Mouse (Mus musculus) layer of hippocampus, postnatal 36 days (tissue): ENCODE results near the gene Tpr. TPM values are rescaled to one million over a fixed set of nuclear protein-coding genes. Genes with fewer than 3 reads are reported as not detected.

Experiments used
- DNase-seq, 2 experiments: peaks; one replicate each; pipeline ENCODE4 v3.0.0; 2022
- total RNA-seq, 2 experiments: library from RNA; stranded (reverse); gene quantifications; 2 replicates each; pipeline ENCODE4 v1.2.3; 2021

Tpr gene
- total RNA-seq, 2 experiments from 2014 or later: 104 to 106 TPM

DNA sequence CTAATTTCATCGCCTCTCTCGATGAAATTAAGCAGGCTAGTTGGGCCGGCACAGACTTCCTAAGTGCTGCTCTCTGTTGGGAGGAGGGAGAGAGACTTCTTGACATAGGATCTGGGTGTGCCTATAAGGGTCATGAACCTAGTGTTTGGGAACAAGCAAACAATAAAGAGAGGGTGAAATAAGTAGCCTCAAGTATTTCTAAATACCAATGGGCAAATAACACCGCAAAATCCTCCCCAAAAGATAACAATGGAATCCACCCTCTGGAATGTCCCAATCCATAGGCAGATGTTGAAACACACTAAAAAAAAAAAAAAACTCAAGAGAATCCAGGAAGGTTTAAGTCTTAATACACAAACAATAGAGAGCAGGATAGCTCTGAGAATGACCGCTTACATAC is 70.4 kb downstream of the Tpr start:
- no peak for DNase-seq

DNA sequence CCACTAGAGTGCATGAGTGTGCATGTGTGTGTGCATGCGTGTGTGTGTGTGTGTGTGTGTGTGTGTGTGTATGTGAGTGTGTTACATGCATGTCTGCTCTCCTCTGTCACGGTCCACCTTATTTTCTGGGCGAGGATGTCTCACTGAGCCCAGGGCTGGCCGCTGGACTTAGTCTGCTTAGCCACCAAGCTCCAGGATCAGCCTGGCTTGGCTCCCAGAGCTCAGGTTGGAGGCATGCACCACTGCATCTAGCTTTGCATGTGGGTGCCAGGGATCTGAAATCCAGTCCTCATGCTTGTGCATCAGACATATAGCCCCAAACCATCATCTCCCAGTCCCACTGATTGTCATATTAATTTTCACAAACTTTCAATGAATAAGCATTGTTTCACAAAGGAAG is 71.1 kb downstream of the Tpr start:
- no peak for DNase-seq

DNA sequence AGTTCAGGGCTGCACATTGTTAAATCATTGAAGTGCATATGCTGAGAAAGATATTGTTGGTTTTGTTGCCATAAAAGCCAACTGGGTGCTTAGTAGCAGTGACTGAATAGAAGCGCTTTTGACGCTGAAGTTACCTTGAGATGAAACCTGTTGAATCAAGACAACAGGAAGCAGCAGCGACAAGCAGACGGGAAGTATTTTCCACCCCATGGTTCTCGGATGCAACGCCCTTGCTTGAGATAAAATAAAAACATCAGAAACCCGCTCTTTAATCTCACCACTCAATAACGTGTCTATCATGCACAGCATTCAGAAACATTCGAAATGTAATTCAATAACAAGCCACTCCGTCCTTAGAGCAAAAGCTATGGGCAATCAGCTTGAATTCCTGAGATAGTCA is 72.7 kb downstream of the Tpr start:
- DNase-seq: no peak

DNA sequence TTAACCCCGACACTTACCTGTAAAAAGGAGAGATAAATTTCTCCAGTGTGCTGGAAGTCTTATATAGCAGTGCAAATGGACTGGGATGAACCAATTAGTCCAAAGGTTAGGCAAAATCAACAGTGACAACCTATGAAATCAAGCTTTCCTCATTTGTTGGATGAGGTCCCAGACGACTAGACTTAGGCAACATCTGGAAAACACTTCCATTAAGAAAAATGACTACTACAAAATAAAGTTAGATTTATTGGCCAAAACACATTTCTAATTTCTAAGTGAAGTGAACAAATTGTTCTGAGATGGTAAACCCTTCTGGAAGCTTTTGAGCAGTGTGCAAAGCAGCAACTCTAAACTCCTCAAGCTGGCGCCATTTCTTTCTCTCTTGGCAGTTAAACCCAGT is 73.5 kb downstream of the Tpr start, which contains the start of gene Prg4:
TSS of gene Prg4 (minus strand) at position 34 of the 400 bp plus-strand sequence.
- no peak for DNase-seq

DNA sequence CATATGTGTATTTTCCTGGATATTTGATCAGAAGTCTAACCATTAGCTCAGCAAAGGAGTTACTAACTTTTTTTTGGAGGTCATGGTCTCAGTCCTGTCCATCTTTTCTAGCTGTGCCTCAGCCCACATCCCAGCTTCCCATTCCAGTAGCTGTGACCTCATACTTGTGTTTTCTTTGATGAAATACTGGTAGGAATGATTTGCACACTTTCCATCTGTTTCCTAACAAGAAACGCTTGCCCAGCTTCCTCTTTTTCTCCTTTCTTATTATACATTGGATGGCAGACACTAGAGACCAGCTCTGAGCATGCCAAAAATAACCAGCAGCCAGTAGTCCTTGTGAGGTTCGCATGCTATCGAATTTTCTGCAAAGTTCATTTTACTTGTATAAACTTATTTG is 77.4 kb downstream of the Tpr start:
- DNase-seq: no peak

DNA sequence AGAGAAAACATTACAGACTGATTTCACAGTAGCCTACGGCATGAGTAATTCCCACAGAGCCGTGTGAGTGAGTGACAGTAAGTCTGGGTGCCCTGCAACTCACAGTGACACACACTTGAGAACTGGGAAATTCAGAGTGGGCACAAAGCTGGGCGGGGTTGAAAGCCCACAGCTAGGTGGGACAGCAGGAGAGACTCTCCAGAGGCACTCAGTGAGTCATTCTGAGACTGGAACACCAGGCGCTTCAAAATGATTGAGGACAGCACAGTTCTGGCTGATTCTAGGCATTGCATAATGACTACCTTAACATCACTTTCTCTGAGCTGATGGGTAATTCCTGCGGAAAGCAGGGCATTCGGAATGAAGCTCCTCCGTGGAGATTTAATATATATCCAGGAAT is 79.9 kb downstream of the Tpr start:
- no peak for DNase-seq

DNA sequence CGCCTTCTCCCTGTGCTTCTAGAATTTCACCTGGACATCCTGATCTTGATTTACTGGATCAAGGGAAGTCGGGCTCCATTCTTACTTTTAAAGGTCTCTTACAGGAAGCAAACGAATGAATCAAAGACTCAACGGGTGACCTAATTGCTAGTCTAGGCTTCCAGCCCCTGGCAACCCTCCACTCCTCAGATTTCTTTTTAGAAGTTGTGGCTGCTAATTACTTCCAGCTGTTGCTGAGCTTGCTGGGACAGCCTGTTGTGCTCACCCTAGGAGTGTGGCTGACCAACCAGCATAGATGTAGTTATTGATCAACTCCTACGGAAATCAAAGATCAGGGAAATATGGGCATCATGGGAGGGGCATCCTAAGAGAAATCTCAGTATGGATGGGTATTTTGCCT is 88.0 kb downstream of the Tpr start:
- DNase-seq: no peak

DNA sequence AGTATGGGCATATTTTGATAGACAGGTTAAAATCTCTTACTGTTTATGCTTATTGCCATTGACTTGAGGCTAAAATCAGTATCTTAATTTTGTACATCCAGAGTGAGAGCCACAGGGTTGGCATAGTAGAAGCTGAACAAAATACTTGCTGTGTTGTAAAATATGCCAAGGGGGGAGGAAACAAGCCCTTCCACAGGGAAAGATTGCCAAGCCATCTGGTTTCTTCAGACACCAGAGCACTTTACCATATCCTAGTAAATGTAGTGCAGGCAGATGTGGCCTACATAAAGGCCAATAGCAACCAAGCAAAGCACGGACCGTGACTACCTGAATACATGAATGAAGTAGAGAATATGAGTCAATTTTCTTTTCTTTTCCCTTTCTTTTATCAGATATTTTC is 96.5 kb downstream of the Tpr start:
- no peak for DNase-seq

DNA sequence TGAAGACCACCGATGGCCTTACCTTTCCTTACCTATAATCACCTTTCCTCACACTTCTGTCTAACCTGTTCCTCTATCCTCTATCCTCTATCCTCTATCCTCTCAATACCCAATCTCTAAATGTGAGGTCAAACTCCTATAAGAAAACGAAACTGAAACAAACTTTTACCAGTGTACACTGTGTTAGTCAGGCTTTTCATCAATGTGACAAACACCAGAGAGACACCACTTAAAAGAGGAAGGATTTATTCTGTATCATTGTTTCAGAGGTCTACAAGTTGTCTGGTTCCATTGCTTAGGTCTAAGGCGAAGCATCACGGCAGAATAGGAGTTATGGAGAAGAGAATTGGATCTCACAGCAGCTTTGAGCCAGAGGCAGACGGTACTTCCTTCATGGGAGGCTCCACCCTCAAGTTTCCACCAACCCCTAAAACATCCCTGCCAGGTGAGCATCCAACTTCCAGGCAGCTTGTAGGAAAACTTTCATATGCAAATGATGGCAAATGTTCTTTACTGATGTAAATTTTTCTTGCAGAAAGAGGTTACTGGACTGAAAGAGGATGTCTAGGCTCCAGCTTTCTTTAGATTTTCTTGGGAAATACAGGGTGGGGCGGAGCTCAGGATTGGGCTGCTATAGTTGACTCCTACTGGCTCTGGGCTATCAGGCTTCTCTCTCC is 104.1 kb downstream of the Tpr start:
- no peak for DNase-seq

DNA sequence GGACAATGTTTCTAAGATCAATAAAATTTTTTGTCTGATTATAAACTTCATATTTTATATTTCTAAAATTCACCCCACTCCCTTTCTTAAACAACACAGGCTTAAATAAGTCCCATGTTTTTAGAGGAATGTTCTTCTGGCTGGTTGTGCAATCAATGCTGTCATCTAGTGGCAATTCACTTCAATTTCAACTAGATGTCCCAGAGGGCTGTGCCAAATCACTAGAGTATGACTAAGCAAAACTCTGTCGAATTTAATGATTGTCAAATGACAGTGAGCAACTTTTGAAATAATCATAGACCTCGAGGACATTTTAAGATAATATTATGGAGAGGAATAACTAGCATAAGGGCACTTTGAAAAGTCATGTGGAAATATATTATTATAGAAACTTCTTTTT is 105.1 kb downstream of the Tpr start:
- no peak for DNase-seq

DNA sequence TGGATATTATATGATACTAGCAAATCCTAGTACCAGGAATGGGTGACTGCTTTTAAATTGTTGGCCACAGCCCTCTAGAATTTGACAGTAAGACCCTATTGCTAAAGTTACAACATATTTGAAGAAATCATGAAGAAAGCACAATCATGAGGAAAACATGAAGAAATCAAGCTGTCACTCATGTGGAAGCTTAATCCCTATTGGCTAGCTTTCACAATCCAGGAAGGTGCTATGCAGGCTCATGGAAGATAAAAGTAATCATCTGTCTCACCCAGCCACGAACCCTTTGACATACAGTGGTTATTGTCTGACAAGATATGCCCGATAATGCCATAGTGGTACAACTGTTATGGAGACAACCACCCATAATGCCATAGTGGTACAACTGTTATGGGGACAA is 105.5 kb downstream of the Tpr start:
- no peak for DNase-seq

Other genes starting within 250 kb of the Tpr start
- gene Pdc, start 73.4 kb upstream of the Tpr start, total RNA-seq: not detected
- 10 to 100 TPM; 55.9 to 60.3 TPM for gene Odr4, start 242 bp downstream of the Tpr start, total RNA-seq
- 1 to 10 TPM in 1 of 2 experiments, under 1 TPM in 1; 0.45 to 2.8 TPM for gene Prg4, start 73.3 kb downstream of the Tpr start, total RNA-seq